Mouse (Mus musculus) bone marrow, adult 2 months (tissue): Measurements from ENCODE around the gene Bche.

Experiments
- CTCF ChIP-seq: fragments of 200-500 bp; IDR thresholded peaks from 2 replicates; pipeline ENCODE4 v1.5.1; 2011; ENCODE audit warnings: low read length, control low read depth; ENCODE audit not compliant: control insufficient read depth, insufficient read depth
- POLR2A ChIP-seq: fragments of 200-500 bp; IDR thresholded peaks from 2 replicates; pipeline ENCODE4 v1.6.1; 2011; ENCODE audit warnings: low read depth, mild to moderate bottlenecking, control low read depth, low read length, borderline replicate concordance; ENCODE audit not compliant: control insufficient read depth

GRCm38 (mm10) chr3:73650281-73650680 is 57.9 kb downstream of the Bche start:
- TF ChIP-seq CTCF (no peak), POLR2A (no peak)
